Mouse (Mus musculus): ENCODE measurements around the gene Lmna.
A peak's percentile ranks its signal among the peaks of the same experiment; 100 is the strongest.

Lmna gene

DNA sequence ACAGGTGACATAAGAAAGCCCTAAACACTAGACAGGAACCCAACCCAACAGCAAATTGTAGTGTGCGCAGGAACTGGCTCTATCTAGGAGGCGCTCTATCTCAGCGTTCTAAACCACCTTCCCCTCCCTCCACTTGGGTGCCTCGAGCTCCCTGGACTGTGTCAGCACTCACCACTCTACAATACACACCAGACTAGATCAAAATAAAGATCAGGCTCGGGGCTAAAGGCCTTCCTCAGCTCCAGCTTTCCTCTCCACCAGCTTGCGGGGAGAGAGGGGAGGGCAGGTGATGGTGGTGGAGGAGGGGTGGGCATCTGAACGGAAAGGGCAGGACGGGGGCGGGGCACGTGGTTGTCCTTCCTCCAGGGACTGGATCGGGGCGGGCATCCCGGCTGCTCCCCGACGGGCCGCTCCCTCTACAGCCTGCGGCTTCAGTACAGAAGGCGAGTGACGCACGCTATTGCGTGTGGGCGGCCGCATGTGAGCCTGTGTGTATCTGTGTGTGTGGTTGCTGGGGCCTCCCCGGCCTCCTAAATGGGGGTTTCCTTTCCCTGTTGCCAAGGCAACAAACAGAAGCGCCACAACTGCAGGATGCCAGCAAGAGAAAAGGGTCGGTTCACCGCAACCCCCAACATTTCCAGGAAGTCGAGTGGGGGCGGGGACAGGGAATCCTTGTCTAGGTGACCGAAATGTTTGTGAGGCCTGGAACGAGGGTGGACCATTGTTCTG lies at the start of gene Lmna:
Gene Lmna (minus strand): TSS at position 265 of the 729 bp plus-strand sequence.
- peak; percentile 91 for DNase-seq (ENCODE audit: low spot score)

DNA sequence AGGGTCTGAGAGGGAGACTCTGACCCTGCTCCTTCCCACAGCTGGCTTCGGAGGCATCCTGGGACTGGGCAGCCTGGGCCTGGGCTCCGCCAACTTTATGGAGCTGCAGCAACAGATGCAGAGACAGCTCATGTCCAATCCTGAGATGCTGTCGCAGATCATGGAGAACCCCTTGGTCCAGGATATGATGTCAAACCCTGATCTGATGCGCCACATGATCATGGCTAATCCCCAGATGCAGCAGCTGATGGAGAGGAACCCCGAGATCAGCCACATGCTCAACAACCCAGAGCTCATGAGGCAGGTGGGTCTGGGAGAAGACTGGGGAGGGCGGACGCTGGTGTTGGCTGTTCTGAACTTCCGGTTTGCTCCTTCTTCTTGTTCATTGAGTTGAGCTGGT lies 46.9 kb upstream of the Lmna start:
- DNase-seq (ENCODE audit: low spot score), result no peak

DNA sequence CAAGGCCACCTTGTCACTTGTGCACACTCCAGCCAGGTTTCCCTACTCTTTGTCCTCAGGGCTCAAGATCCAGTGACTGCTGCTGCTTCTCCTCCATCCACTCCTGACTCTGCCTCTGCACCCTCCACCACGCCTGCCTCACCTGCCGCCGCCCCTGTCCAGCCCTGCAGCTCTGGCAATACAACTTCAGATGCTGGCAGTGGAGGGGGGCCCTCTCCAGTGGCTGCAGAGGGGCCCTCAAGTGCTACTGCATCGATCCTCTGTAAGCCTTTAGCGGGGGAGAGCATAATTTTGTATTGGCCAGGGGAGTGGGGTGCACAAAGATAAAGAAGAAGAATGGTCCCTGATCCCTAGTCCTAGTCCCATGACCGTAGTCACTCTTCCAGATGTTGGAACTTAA lies 46.0 kb upstream of the Lmna start:
- no peak for DNase-seq (ENCODE audit: low spot score)

DNA sequence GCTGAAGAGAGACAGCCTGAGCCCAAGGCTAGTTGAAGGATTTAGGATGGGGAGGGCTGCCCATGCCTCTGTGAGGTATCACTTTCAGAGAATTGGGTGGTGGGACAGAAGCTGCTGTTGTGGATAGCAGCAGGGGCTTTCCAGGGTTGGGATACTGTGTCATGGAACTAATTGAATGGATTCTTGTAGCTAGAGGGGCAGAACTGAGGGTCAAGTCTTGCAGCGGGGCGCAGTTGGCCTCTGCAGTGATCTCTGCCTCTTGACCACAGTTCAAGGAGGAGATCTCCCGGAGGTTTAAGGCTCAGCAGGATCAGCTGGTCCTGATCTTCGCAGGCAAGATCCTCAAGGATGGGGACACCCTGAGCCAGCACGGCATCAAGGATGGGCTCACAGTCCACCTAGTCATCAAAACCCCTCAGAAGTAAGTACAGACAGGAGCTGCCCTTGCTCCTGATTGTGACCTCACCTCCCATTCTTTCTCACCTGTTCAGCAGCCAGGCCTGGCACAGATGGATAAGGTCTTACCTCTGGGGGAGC lies 45.4 kb upstream of the Lmna start:
- no peak for DNase-seq (ENCODE audit: low spot score)

DNA sequence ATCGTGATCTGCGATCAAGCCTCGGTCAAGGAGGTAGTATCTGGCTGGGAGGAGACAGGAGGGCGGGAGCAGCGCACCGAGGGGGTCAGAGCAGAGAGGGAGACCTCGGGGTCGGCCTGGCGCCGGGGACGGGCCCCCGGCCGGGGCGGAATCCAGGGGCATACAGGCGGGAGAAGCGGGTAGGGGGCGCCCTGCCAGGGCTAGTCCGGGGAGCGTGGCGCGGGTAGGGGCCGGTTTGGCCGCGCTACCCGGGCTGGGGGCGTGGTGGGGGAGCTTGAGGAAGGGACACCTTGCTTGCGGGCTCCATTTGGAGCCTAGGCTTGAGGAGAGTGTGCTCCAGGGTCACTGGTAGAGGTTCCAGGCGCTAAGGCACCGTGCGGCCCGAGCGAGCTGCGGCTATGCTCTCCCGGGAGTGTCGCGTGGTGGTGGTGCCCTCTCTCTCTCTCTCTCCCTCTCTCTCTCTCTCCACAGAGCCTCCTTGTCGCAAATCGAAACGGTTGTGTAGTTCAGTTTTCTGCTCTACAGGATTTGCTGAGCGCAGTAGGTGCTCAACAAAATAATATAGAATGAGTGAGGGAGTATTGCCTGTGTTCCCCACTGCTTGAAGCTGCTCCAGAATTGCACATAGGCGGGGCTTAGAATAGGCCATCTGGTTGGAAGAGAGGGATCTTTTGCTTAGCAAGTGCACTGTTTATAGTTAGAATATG lies 44.3 kb upstream of the Lmna start:
- DNase-seq (ENCODE audit: low spot score), result no peak

DNA sequence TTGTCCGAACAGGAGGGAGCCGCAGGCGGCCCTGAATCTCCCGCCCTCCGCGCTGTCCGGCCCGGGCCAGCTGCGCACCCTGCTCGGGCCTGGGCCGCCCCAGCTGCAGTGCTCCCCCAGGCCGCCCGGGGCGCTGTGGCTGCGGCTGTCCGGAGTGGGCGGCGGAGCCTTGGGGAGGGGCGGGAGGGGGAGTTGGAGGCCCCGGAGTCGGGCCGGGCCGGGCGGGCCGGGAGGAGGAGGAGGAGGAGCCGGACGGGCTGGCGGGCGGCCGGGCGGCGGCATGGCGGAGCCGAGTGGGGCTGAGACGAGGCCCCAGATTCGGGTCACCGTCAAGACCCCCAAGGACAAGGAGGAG lies 43.7 kb upstream of the Lmna start, which contains the start of gene Ubqln4:
Gene Ubqln4 (plus strand): TSS at position 234 of the 355 bp plus-strand sequence.
- peak; percentile 93 for DNase-seq (ENCODE audit: low spot score)

DNA sequence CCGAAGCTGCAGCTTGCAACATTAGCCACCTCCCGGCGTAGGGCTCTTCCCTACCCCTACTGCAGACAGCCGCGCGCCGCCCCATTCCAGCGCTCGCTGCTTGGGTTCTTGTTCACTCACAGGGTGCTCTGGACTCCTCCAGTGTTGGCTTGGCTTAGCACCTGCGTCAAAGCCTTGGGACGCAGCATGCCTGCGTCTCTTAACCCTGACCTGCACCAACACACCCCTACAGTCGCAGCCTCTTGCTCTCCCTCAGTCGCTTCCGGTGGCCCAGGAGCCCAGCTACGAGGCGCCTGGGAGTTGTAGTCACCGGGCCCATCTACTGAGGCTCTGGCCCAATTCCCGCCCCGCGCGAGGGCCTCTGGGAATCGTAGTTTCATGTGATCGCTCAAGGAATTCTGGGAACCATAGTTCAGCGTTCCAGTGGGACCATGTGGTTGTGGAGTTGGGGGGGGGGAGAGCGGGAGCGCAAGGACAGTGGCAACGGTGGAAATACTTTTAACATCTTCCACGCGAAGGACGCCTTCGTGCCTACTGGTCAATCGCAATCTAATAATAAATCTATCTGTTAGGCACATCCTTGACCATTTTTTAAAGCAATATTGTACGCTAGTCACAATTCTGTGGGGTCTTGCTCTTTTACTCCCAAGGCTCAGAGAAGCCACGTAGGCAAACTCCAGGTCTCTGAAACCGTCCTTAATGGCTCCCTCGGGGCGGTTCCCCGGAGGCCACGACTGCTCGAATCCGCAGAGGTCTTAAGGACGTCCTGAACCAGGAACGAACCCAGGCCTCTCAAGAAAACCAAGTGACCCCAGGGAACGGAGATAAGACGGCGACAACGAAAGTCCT lies 43.1 kb upstream of the Lmna start, which contains the start of gene Lamtor2:
Gene Lamtor2 (minus strand): TSS at position 399 of the 849 bp plus-strand sequence.
- peak; percentile 99 for DNase-seq (ENCODE audit: low spot score)

DNA sequence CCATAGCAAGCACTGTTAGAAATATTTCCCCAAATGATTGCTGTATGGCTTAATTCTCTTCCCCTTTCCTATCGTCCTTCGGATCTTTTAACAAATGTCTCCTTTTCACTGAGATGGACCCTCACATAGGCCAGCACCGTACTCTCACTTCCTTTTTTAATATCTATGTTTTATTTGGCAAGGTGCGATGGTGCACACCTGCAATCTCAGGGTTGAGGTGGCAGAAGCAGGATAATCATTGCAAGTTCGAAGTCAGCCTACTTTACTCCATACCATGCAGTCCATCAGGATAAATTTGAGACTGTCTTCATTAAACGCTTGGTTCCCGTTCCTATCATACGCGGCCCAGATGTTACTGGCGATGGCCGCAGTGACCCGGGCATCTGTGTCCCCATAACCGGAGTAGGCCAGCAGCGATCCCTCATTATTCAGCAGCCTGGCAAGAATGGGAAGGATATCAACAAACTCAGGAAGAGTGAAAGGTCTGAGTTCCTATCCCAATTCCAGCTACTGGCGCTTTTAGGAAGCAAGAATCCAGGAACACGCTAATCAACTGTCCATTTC lies 42.4 kb upstream of the Lmna start:
- no peak for DNase-seq (ENCODE audit: low spot score)

DNA sequence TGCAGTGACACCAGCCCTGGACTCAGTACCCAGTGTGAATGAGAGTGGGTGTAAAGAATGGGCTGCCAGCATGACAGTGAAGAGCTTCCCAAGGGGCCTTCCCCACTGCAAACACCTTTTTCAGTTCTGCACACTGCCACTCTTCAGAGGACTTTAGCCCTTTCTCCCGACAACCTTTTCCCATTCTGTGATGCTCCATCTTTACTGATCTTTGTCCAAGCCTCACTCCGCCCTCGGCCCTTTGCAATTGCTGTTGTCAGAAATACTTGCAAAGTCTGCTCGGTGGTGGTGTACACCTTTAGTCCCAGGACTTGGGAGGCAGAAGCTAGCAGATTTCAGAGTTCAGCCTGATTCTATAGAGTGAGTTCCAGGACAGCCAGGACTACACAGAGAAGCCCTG lies 41.8 kb upstream of the Lmna start:
- no peak for DNase-seq (ENCODE audit: low spot score)

DNA sequence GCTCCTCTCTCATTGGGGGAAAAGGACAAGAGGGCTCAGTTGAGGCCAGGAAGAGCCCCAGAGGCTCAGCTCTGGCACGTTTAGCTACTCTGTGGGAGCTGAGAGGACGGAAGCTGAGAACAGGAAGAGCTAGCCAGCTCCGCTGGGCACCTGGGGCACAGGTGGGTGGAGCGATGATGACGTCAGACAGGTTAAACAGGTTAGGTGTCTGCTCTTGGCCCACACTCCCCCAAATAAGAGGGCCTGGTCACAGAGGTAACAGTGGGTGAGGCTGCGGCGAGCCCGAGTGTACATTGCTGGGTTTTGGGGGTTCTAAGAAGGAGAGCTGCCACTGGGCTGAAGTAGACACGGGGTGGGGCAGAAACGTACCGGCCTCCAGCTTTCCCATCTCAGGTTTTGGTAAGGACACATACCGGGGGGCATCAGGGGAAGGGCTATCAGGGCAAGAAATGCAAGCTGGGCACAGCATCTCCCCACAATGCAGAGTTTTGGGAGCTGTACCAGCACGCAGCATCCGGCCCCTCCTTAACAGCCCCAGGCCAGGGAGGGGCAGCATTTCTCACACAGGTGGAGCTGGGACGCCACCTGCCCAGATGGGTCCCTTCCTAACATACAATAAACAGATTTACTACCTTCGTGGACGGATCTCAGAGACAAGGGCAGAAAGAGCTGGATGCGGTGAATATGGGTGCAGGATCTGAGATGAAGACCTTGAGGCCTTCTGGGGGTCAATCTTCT lies 38.6 kb upstream of the Lmna start, which contains the start of gene Rab25:
Gene Rab25 (minus strand): TSS at position 121 of the 738 bp plus-strand sequence.
- DNase-seq (ENCODE audit: low spot score), result no peak

DNA sequence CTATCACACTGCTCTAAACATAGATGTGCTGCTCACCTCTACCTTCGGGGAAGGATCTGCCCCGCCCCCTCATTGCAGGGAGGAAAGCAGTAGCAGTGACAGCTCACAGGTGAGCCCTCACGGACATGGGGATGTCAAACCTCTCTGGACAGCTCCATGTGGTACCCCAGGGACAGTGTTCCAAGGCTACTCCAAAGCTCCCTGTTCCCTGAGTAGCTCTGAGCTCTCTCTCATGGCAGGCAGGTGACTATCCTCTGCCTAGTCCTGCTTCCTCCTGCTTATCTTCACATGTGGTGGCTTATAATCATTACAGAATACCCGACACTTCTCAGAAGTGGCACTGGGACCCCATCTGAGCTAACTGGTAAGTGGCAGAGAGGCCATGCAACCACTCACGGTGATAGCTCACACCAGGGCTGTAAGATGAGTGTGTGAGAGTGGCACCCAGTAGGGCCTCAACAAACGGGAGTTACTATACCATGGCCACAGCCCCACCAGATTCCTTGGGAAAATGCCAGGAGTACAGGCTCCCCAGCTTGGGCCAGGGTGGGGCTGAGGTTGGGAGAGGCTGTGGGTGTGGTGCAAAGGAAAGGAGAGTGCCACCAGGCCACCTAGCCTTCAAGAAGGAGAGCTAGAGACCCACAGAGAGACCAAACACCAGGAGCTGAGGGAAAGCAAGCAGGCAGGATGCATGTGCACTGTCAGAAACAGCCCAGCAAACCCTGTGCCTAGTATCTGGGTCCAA lies 37.1 kb upstream of the Lmna start:
- no peak for DNase-seq (ENCODE audit: low spot score)

DNA sequence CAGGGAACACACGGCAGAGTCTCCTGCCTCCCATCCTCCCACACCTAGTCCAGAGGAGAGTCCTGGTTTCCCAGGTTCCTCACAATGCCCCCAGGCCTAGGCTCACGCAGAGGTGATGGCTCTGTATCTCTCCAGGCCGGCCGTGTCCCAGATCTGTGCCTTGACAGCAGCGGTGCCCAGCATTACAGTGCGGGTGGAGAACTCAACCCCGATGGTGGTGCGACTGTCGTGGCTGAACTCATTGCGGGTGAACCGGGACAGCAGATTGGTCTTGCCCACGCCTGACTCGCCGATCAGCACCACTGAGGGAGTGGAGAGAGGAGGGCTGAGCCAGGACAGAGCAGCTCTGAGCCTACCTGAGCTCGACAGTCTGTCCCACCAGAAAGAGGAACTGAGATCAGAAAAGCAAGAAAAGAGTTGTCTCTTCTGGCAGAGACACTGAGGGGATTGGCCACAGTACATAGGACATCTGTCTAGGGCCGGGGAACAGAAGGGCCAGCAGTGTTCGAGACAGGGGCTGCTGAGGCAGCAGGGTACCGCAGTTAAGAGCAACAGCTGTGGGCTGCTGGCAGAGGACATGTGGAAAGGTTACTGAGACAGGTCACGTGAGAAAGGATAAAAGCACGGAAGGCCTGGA lies 35.3 kb upstream of the Lmna start:
- DNase-seq (ENCODE audit: low spot score), result no peak

DNA sequence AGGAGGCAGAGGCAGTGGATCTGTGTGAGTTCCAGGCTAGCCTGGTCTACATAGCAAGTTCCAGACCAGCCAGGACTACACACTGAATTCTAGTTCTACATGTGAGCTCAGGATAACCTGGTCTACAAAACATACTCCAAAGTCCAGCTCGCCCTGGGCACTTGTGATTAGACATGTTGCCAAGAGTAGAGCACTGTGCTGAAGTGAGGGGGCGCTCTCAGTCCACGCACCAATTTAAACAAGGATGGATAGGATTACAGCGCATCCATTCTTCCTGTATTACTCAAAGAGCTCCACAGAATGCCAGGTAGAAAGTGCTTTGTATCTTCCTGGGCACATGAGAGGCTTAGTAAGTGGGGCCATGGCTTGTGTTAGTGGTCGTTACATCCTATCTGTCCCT lies 34.8 kb upstream of the Lmna start:
- peak; percentile 59 for DNase-seq (ENCODE audit: low spot score)

DNA sequence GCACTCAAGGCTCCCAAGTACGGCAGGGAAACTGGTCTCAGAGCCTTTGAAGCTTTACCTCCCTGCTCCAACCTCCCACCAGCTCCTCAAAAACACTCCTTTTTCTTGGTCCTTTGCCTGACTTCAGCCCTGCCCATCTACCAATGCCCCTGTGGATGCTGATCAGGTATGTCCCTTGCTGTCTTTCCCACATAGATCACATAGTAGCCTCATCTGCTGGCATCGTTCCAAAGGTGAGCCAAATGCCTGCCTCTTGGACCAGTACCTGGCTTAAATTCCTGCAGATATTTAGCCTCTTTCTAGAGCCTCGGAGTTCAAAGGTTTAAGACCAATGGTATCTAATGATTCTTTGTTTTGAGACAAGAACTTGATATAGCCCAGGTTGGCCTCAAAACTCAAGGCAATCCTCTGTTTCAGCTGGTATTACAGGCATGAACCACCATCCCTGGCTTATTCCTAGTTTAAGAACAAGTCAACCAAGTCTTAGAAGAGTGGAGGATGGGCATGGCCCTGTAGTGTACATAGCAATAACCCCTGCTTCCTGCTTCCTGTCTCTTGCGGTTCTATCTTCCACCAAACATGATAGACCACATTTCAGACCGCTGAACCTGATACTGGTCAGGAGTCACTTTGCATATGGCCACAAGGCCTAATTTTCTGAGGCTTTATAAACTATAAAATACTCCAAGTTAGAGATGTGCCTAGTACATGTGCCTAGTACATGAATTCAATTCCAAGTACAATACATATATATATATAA lies 34.1 kb upstream of the Lmna start:
- no peak for DNase-seq (ENCODE audit: low spot score)

DNA sequence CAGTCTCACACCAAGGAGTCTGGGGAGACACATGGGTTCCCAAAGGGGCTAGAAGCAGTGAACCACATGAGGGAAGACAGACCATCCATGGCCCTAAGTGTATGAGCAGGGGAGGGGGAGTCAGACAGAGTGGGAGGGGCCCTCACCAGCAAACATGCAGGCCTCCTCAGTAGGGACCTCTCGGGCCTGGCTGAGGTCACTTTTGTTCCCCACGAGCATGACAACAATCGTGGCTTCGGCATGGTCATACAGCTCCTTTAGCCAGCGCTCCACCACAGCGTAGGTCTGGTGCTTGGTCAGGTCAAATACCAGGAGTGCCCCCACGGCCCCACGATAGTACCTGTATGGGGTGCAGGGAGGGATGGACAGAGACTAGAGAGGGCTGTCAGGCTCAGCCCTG lies 33.4 kb upstream of the Lmna start:
- no peak for DNase-seq (ENCODE audit: low spot score)

DNA sequence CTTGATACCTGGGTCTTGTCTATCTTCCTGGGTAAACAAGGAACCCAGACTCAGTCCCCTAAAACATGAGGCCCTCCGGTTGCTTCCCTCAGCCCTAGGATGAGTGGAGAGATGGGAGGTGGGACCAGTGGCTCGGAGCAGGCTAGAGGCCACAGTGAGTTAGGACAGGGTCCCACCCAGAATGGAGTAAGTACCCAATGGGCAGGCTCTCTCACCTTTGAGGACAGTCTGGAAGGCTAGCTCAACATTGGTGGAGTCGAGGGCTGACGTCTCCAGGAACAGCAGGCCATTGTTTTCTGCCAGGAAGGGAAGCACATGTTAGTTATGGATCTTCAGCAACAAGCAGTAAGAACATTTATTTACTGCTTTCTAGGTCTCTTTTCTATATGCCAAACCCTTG lies 32.7 kb upstream of the Lmna start:
- no peak for DNase-seq (ENCODE audit: low spot score)

DNA sequence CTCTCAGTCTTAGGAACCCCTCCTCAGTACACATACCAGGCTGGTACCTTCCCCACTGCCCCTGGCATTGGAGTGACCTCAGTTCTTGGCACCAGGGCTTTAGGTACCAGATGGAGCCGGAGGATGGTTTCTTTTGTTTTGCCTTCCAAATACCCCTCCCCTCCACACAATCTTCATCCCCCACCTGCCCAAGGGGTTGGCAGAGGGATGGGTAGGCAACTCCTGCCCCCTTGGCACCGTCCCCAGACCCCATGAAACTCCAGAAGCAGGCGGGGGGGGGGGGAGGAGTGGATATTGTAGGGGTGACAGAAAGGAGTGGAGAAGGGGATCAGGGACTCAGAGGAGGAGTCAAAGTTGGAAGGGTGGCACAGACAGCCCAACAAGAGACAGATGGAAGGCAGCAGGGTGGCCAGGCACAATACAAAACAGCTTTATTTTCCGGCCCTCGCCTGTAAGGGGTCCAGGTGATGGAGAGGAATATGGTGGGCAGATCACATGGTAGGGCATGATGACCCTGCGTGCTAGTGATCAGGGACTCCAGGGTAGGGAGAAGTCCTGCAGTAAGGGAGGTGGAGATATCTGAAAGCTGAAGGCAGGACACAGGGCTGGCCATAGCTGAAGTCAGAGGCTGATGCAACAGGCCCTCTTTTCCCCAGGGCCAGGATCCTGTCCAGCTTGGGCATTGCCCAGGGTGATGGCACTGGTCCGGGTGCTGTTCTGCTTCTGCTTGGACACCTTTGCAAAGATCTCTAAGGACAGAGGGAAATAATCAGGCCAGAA lies 32.1 kb upstream of the Lmna start:
- no peak for DNase-seq (ENCODE audit: low spot score)

DNA sequence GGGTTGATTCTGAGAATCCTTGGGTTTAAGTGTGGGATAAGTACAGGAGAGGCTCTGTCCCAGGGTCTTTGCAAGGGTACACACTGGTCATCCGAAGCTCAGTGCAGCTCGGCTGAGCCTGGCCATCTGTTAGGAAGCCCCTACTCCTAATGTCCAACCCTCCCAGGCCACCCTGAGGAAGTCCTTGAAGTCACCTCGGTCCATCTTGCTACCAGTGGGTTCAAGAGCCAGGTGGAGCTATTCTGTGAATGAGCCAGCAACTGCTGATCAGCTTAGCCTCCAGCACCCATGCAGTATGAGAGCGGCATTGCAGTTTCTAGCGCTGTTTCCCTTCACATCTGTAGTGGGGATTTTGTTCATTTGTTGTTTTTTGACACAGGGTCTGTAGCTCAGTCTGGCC lies 30.3 kb upstream of the Lmna start:
- no peak for DNase-seq (ENCODE audit: low spot score)

DNA sequence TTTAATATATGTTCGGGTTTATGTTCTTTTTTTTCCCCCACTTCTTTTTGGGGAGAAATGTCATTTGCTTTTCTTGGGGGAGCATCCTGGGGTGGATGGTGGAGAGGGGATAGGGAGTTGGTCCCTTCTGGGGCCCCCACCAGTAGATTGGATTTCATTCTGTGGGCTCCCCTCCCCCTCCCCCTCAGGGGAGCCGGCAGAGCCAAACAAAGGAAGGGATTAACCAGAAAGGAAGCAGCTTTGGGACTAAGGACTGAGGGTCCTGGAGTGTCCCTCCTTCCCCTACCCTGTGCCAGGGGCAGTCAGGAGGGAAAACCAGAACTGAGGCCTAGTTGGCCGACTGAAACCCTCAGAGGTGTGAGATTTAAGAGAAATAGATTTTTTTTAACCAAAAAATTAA lies 29.6 kb upstream of the Lmna start:
- peak; percentile 67 for DNase-seq (ENCODE audit: low spot score)

Measured in retina, embryonic 14.5 days (tissue).